Mouse (Mus musculus) bone marrow, adult 2 months (tissue): ENCODE measurements around the gene Rtraf. TPM values are rescaled to one million over a fixed set of nuclear protein-coding genes. Genes with fewer than 3 reads are reported as not detected.
A peak's percentile ranks its signal among the peaks of the same experiment; 100 is the strongest.

Source experiments
- H3K27ac ChIP-seq: fragments of 200-500 bp; 2 replicates; pipeline ENCODE4 v1.5.1; 2012; ENCODE audit warnings: low read depth, mild to moderate bottlenecking, control low read depth, inconsistent platforms, low read length; ENCODE audit not compliant: control insufficient read depth, poor library complexity, insufficient read depth
- H3K4me1 ChIP-seq: fragments of 200-500 bp; 2 replicates; pipeline ENCODE4 v1.6.1; 2011; ENCODE audit warnings: low read length; ENCODE audit not compliant: control insufficient read depth, insufficient read depth
- H3K4me3 ChIP-seq: fragments of 200-500 bp; replicated peaks from 2 replicates; pipeline ENCODE3; 2011; ENCODE audit warnings: mild to moderate bottlenecking, low read depth, low read length, control low read depth; ENCODE audit not compliant: control insufficient read depth
- CTCF ChIP-seq: fragments of 200-500 bp; IDR thresholded peaks from 2 replicates; pipeline ENCODE4 v1.5.1; 2011; ENCODE audit warnings: low read length, control low read depth; ENCODE audit not compliant: control insufficient read depth, insufficient read depth
- POLR2A ChIP-seq: fragments of 200-500 bp; IDR thresholded peaks from 2 replicates; pipeline ENCODE4 v1.6.1; 2011; ENCODE audit warnings: low read depth, mild to moderate bottlenecking, control low read depth, low read length, borderline replicate concordance; ENCODE audit not compliant: control insufficient read depth
- WGBS: fragments of 180-500 bp; shearing (Covaris S2); methylation state at CpG from one replicate; pipeline ENCODE4 v1.1.7; 2018; 5-methylcytosine and 5-hydroxymethylcytosine counted together
- polyA plus RNA-seq: library from polyadenylated mRNA; stranded (reverse); fragments of >200 nt; gene quantifications from 2 replicates; pipeline ENCODE4 v1.2.4, GENCODE M21; 2011; ENCODE audit warnings: low replicate concordance; ENCODE audit not compliant: missing spikeins, insufficient read depth, insufficient read length

Gene Rtraf
- polyA plus RNA-seq, 1 experiment, result 94.5 TPM

DNA sequence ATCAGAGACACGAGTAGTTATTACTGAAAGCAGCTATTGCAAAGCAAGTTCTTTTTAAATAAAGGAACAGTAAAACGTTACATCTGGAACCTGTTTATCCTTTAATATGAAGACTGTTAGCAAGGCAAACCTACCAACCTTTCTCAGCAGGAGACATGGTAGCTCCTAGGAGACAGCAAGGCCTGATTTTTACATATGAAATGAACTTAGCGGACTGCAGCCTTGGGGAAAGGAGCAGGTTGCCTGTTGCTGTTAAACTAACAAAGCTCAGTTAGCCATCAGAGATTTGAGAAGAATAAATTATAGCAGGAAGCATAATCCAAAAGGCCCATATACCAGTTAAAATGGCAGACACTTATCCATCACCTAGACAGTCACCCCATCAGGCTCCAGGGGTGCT lies 29.8 kb upstream of the Rtraf start:
- no peak overlapping the region for H3K4me3 ChIP-seq
- no peaks in the 10 kb centered on the region; the same call in 1 of the 2 replicates for H3K4me1 ChIP-seq
- H3K27ac ChIP-seq, result no peak overlapping the region
- 74% methylated on average over 3 of the region's 3 CpGs for WGBS
- TF ChIP-seq POLR2A (no peak), CTCF (no peak)

DNA sequence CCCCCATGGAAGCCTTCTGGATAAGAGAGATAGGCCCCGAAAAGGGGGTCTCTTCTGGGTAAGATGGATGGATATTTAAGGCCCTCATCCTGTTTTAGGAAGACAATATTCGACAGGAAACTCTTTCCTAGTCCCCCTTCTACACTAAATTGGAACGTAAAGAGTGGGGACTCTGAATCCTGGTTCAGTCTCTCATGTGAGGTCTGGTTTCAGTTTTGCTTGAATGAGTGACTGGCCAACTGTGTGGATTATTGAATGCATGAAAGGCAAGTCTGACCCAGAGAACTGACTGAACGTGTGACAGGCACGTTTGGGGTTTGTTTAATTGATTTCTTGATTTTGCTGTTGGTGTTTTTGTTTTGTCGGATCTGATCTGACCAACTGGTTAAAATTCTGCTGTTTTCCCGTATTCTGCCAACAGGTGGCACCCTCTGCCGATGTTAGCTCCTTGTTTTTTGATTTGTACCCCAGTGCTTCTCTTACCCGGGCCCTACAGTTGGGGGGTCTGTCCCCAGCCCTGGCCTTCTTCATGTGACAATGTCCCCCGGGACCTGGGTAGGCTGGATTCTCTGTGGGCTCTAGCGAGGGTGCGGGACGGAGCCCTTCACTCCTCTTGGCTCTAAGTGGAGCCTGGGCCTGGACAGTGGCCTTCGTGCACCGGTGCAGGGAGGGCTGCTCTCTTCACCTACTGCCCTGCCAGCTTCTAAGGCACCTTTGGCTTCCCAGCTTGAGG lies 16.1 kb upstream of the Rtraf start:
- no peak for TF ChIP-seq POLR2A
- TF ChIP-seq CTCF, result peak; percentile 22; the same call in 1 of the 2 replicates
- Histone ChIP-seq H3K4me3 (no peak overlapping the region), H3K27ac (no peak overlapping the region), H3K4me1 (no peaks in the 10 kb centered on the region)
- WGBS, result 21% methylated on average over 15 of the region's 15 CpGs

DNA sequence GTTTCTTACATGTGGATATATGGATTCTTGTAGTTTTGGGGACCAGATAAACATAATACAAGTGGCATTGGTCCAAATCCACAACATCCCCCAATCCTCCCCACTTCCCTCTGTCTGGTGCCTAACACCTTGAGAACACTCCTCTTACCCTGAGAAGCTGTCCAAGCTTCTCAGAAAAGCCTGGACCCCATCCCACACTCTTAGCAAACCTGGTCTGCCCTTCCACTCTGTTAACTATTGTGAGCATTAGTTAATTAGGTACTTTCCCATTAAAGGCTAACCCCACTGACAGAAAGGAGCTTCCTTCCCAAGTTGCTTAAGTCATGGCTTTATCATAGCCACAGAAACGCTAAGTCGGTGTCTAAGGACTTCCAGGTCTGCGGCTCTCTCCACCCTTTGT lies 12.7 kb upstream of the Rtraf start:
- 44% methylated on average over 3 of the region's 3 CpGs for WGBS
- no peak overlapping the region for H3K4me3 ChIP-seq
- no peak for TF ChIP-seq CTCF
- TF ChIP-seq POLR2A, result no peak

DNA sequence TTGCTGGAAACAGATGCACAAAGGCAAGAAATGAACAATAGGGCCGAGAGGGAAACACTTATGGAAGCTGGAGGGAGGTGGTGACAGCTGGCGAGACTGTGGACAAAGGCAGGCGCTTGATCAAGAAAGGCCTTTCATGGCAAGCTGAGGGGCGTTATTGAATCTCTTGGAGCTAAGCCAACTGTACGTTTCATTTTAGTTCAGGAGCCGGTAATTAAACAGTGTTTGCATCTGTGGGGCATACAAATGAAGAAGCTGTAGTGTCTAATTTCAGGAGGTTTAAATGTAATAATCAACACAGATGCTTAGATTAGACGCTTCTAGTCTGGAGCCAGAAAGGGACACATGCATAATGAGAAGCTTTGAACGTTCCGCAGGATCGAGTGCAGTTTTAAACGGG lies 1.9 kb upstream of the Rtraf start:
- no peaks in the 10 kb centered on the region for H3K4me1 ChIP-seq
- WGBS, result 81% methylated on average over 11 of the region's 11 CpGs
- TF ChIP-seq CTCF (no peak), POLR2A (no peak)
- H3K4me3 ChIP-seq, result no peak overlapping the region
- H3K27ac ChIP-seq, result no peak overlapping the region

More for the DNA sequence above, 12.7 kb upstream of the Rtraf start:
- no peak overlapping the region for H3K27ac ChIP-seq
- no peaks in the 10 kb centered on the region for H3K4me1 ChIP-seq

DNA sequence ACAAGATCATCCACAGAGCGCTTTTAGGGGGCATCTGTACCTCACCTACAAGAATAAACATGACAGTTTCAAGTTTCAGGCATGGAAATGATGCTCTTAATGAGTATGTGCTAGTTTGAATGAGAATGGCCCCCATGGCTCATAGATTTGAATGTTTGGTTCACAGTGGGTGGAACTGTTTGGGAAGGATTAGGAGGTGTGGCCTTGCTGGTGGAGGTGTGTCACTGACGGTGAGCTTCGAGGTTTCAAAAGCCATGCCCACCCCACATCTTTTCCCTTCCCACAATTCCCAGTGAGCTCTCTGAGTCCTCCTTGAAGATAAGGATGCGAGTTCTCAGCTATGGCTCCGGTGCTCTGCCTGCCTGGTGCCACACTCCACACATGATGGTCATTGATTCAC lies 1.9 kb downstream of the Rtraf start:
- H3K4me3 ChIP-seq, result no peak overlapping the region
- 93% methylated on average over 5 of the region's 5 CpGs for WGBS

DNA sequence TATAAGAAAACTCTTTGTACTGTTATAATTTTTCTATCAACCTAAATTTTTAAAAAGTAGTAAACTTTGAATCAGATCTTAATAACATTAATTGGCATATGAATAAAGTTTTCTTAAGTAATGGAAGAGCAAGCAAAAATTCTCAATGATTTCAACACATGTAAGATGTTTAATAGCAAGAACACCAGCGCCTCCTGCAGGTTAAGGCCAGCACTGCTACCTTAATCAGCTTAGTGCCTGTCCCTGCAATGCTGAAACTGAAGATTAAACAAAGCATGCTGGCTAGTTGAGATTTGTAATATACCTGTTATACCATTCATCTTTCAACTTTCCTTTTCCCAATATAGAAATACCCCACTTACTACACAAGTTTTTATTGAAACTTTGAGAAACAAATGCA lies 5.7 kb downstream of the Rtraf start:
- Histone ChIP-seq H3K4me3 (no peak overlapping the region), H3K4me1 (no peaks in the 10 kb centered on the region), H3K27ac (no peak overlapping the region)
- TF ChIP-seq CTCF (peak; percentile 69), POLR2A (no peak)
- WGBS, result 2% methylated on average over 1 of the region's 1 CpGs

More for the DNA sequence above, 1.9 kb downstream of the Rtraf start:
- no peaks in the 10 kb centered on the region for H3K4me1 ChIP-seq
- no peak overlapping the region for H3K27ac ChIP-seq
- no peak for TF ChIP-seq POLR2A
- TF ChIP-seq CTCF, result no peak

DNA sequence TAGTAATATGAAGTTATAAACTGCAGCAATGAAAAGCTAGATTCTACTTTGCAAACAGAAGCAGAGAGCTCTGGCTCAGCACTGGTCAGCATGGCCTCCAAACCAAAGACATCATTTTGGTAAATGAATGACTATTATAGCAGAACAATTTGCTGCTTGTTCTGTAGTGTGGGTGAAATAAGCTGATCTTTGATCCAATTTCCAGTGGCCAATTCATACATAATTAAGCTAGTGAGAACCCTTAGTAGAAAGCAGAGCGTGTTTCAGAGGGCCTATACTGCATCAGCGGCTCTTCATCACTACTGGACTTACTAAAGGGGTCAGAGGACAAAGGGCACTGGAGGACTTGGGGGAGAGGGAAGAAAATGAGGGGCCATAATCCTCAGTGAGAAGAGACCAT lies 10.6 kb downstream of the Rtraf start:
- 84% methylated on average over 2 of the region's 2 CpGs for WGBS
- TF ChIP-seq CTCF (no peak), POLR2A (no peak)
- H3K4me3 ChIP-seq, result no peak overlapping the region
- no peaks in the 10 kb centered on the region for H3K4me1 ChIP-seq
- no peak overlapping the region for H3K27ac ChIP-seq

DNA sequence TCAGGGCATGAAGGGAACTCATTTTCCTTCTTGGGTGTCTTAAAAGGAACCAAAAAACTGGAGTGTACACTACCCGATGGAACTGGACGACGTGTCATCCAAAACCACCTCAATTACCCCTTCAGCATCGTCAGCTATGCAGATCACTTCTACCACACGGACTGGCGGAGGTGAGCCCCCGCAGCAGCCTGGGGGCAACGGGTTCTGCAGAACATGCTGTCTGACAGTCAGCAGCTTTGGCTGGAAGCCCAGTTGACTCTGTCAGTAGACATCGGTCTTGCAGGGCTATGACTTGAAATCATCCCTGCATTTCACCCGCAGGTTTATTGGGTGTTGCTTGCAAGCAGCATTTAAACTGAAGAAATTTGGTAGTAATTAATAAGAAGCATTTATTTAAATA lies 13.7 kb downstream of the Rtraf start:
- Histone ChIP-seq H3K4me1 (no peaks in the 10 kb centered on the region), H3K4me3 (no peak overlapping the region), H3K27ac (no peak overlapping the region)
- TF ChIP-seq POLR2A, result no peak
- no peak for TF ChIP-seq CTCF
- 77% methylated on average over 10 of the region's 10 CpGs for WGBS

DNA sequence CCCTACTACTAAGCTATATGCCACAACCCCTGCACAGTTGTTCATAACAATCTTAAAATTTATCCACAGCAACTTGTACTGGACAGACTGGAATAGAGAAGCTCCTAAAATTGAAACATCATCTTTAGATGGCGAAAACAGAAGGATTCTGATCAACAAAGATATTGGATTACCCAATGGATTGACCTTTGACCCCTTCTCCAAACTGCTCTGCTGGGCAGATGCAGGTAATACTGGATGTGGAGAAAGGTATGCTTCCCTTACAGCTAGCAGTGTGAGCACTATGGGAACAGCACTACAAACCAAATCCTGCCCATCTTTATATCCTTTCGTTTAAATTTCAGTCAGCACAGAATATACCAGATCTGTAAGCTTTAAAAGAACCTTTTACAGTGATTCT lies 15.8 kb downstream of the Rtraf start:
- TF ChIP-seq CTCF (no peak), POLR2A (no peak)
- no peak overlapping the region for H3K4me3 ChIP-seq
- H3K27ac ChIP-seq, result no peak overlapping the region
- 81% methylated on average over 2 of the region's 2 CpGs for WGBS
- H3K4me1 ChIP-seq, result no peaks in the 10 kb centered on the region
